Mouse (Mus musculus): ENCODE measurements at regions not wholly inside any gene's neighbourhood (a gene's known extent, or its start where the extent isn't known, plus 50 kb on each side); places are given as distances from the start of the nearest gene placed in this dataset.

- no peak overlapping the region for H3K9ac ChIP-seq (ENCODE audit: control insufficient read depth, low read depth, low read length, poor library complexity, severe bottlenecking)
- TF ChIP-seq MAX (IDR thresholded peaks at IDR 0.05; ENCODE audit: low read length) = no peak
- TF ChIP-seq CTCF (IDR thresholded peaks at IDR 0.05 in 2 of 3, conservative IDR thresholded peaks at IDR 0.05 in 1 of 3; ENCODE audit: control insufficient read depth in 1 of 3, insufficient read depth in 1 of 3, low read depth in 2 of 3, low read length in 3 of 3, poor library complexity in 1 of 3, severe bottlenecking in 1 of 3) = no peak
- no peak for TF ChIP-seq RAD21 (IDR thresholded peaks at IDR 0.05; ENCODE audit: low read depth, low read length)
- TF ChIP-seq MXI1 (IDR thresholded peaks at IDR 0.05; ENCODE audit: low read depth, low read length) = no peak
- no peak for TF ChIP-seq UBTF (IDR thresholded peaks at IDR 0.05; ENCODE audit: borderline replicate concordance, insufficient read depth, low read depth, low read length)
- TF ChIP-seq SMC3 (IDR thresholded peaks at IDR 0.05; ENCODE audit: low read depth, low read length) = no peak
- TF ChIP-seq MYB (IDR thresholded peaks at IDR 0.05; ENCODE audit: low read depth, low read length) = no peak
- no peak for TF ChIP-seq RCOR1 (IDR thresholded peaks at IDR 0.05; ENCODE audit: low read depth, low read length)
- TF ChIP-seq TAL1 (IDR thresholded peaks at IDR 0.05; ENCODE audit: low read length) = no peak
- no peak for TF ChIP-seq MYC (IDR thresholded peaks at IDR 0.05; ENCODE audit: low read depth, low read length)
- TF ChIP-seq ZMIZ1 (IDR thresholded peaks at IDR 0.05; ENCODE audit: low read depth, low read length) = no peak
- no peak for TF ChIP-seq SIN3A (IDR thresholded peaks at IDR 0.05; ENCODE audit: low read length)
- TF ChIP-seq MAZ (IDR thresholded peaks at IDR 0.05; ENCODE audit: low read depth, low read length) = no peak
- TF ChIP-seq ZKSCAN1 (IDR thresholded peaks at IDR 0.05; ENCODE audit: low read depth, low read length) = no peak
- no peak for TF ChIP-seq EP300 (IDR thresholded peaks at IDR 0.05; ENCODE audit: low read depth in 1 of 2, low read length in 2 of 2)
- no peak for TF ChIP-seq GABPA (IDR thresholded peaks at IDR 0.05; ENCODE audit: low read depth, low read length)
- TF ChIP-seq GATA1 (IDR thresholded peaks at IDR 0.05; ENCODE audit: low read depth, low read length) = no peak
- TF ChIP-seq POLR2AphosphoS5 (IDR thresholded peaks at IDR 0.05; ENCODE audit: borderline replicate concordance, low read depth, low read length) = no peak
- TF ChIP-seq USF2 (IDR thresholded peaks at IDR 0.05; ENCODE audit: borderline replicate concordance in 1 of 2, insufficient read depth in 1 of 2, low read depth in 1 of 2, low read length in 2 of 2) = no peak
- no peak for TF ChIP-seq ELF1 (IDR thresholded peaks at IDR 0.05; ENCODE audit: low read depth, low read length)
- H3K27me3 ChIP-seq (ENCODE audit: control insufficient read depth in 1 of 2, insufficient read depth in 2 of 2, low read length in 2 of 2) = no peaks in the 10 kb centered on the region
- H3K79me2 ChIP-seq (ENCODE audit: control insufficient read depth, insufficient read depth, low read length, poor library complexity) = no peaks in the 10 kb centered on the region
- no peaks in the 10 kb centered on the region for H3K4me1 ChIP-seq (ENCODE audit: control insufficient read depth in 1 of 2, insufficient read depth in 2 of 2, low read length in 2 of 2)
- H3K27ac ChIP-seq (ENCODE audit: control insufficient read depth, low read depth, low read length) = no peak overlapping the region
- no peak for DNase-seq (ENCODE audit: low read depth, low spot score)
- no peaks in the 10 kb centered on the region for H3K9me3 ChIP-seq (replicated peaks; ENCODE audit: insufficient read depth, low read length)
- H3K36me3 ChIP-seq (ENCODE audit: control insufficient read depth in 1 of 2, insufficient read depth in 2 of 2, low read length in 2 of 2) = no peaks in the 10 kb centered on the region
- H3K4me3 ChIP-seq (ENCODE audit: control insufficient read depth in 1 of 2, insufficient read depth in 1 of 2, low read depth in 2 of 2, low read length in 2 of 2) = no peak overlapping the region
Measured at GRCm38 (mm10) chr4:110152103-110152946, 174.5 kb downstream of the Dmrta2 start.

Data from MEL (cell line).